Comparison of ENCODE assay signal across 24 mouse cellular contexts in the genomic region with DNA sequence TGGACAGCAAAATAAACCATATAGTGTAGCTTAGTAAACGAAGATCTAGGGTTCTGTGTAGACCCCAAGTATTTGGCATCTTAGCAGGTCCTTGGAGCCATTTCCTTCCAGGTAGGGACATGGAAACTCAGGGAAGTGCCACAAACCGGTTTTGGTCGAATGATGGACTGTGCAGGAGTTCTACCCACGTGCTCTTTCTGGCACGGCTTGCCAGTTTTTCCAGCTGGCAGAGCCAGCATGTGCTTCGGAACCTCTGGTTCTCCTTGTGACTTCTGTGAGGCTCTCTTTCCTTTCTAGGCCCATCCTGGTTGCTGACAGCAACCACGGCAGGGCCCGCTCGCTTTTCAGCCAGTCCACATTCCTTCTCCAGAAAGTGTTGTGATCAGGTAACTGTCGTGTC.
"Had no signal": no experiment of that assay in that cellular context is flagged by ENCODE, and none has a peak within 500 bp of the region (broad histone marks: within the 10 kb centered on the region; RNA-seq: fewer than 3 reads in every experiment).

No protein-coding gene starts in this region.

- H3K9ac ChIP-seq: heart, embryonic 12.5 days; hindbrain, embryonic 12.5 days; hindbrain, embryonic 14.5 days; intestine, embryonic 15.5 days; limb, embryonic 13.5 days; limb, embryonic 15.5 days; liver, embryonic 12.5 days; liver, embryonic 14.5 days had no signal

- DNase-seq: gastrocnemius, adult 2 months; gastrocnemius, postnatal 10 days; gastrocnemius, postnatal 25 days; heart, adult 2 months; heart, postnatal 10 days; heart, postnatal 4 days; layer of hippocampus, adult 9-11 months; layer of hippocampus, postnatal 36 days; left cerebral cortex, postnatal 4 days; lung, adult 18-20 months had no signal

- H3K4me3 ChIP-seq: gastrocnemius, adult 2 months; heart, adult 2 months; heart, embryonic 10.5 days; heart, embryonic 12.5 days; hindbrain, embryonic 10.5 days; hindbrain, embryonic 12.5 days; intestine, embryonic 15.5 days; limb, embryonic 13.5 days; limb, embryonic 15.5 days; liver, embryonic 12.5 days had no signal

- H3K27me3 ChIP-seq: hindbrain, embryonic 12.5 days; intestine, embryonic 15.5 days; limb, embryonic 13.5 days; limb, embryonic 15.5 days; liver, embryonic 12.5 days had no signal

- H3K4me1 ChIP-seq: hindbrain, embryonic 10.5 days; hindbrain, embryonic 12.5 days; intestine, embryonic 15.5 days; limb, embryonic 13.5 days; limb, embryonic 15.5 days; liver, embryonic 12.5 days had no signal

- H3K9me3 ChIP-seq: heart, embryonic 10.5 days; heart, embryonic 12.5 days; hindbrain, embryonic 12.5 days; intestine, embryonic 15.5 days; limb, embryonic 15.5 days had no signal

- H3K36me3 ChIP-seq: heart, embryonic 10.5 days; heart, embryonic 12.5 days; hindbrain, embryonic 10.5 days; hindbrain, embryonic 12.5 days; intestine, embryonic 15.5 days; limb, embryonic 13.5 days; limb, embryonic 15.5 days; liver, embryonic 12.5 days had no signal

- ATAC-seq: forebrain, embryonic 16.5 days; hindbrain, embryonic 16.5 days; inflammation-experienced regulatory T-cells, adult 6 months; intestine, embryonic 15.5 days; intestine, postnatal 0 days; liver, embryonic 12.5 days had no signal

- H3K4me2 ChIP-seq: heart, embryonic 12.5 days; hindbrain, embryonic 12.5 days; hindbrain, embryonic 14.5 days; intestine, embryonic 15.5 days; limb, embryonic 13.5 days; limb, embryonic 15.5 days; liver, embryonic 12.5 days had no signal

- H3K27ac ChIP-seq: gastrocnemius, adult 2 months; heart, adult 2 months; heart, embryonic 10.5 days; hindbrain, embryonic 10.5 days; hindbrain, embryonic 12.5 days; hindbrain, embryonic 14.5 days; intestine, embryonic 15.5 days; limb, embryonic 13.5 days; limb, embryonic 15.5 days; liver, embryonic 12.5 days; liver, embryonic 14.5 days had no signal
